Mouse (Mus musculus): ENCODE results near the gene C1qtnf6.
A peak's percentile ranks its signal among the peaks of the same experiment; 100 is the strongest.

Gene C1qtnf6

DNA sequence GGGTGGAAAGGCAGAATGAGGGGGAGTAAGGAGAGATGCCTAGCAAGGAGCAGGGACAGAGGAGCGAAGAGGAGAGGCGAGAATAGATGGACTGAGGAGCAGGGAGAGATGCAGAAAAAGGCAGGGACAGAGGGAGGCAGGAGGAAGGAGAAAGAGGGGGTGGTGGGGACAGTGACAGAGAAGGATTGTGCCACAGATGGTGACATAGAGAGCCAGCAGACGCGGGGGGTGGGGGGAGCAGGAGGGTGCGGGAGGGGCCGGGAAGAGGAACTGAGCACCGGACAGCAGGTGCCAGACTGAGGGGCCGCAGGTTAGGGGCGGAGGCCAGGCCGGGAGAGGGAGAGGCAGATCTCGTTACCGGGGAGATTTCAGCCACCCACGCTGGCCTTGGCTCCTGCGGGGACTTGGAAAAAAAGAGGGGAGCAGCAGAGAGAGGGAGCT is 13.4 kb upstream of the C1qtnf6 start, which contains the start of gene Sstr3:
Gene Sstr3, minus strand, starts transcription at position 125 of the 441 bp plus-strand sequence.
- peak; percentile 28 for DNase-seq (ENCODE audit: low spot score)

GRCm38 (mm10) chr15:78544041-78544440 is 12.8 kb upstream of the C1qtnf6 start:
- DNase-seq (ENCODE audit: low spot score), result no peak

DNA sequence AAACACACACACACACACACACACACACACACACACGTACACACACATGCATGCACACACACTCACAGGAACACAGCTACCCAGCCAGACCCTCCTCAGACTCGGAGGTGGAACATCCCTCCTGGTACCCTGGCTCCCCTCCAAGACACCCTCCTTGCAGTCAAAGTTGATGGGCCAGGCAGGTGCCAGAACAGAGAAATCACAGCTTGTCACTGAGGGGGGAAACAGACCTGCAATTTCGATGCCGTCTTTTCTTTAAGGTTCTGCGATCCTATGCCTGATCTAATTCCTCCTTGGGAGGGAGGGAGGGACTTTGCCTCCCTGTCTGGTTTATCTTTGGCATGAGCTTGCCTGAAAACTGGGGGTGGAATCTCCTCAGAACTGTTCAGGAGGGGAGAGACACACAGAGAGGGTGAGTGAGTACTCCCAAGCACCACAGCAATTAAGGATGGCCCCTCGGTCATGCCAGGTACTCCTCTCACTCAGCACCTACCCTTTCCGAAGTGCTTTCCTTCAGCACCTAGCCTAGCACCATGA is 11.6 kb upstream of the C1qtnf6 start:
- no peak for DNase-seq (ENCODE audit: low spot score)

- DNase-seq (ENCODE audit: low spot score), result no peak
These were observed 11.0 kb upstream of the C1qtnf6 start for GRCm38 (mm10) chr15:78542098-78542766.

GRCm38 (mm10) chr15:78541606-78542005 is 10.4 kb upstream of the C1qtnf6 start:
- peak; percentile 37 for DNase-seq (ENCODE audit: low spot score)

DNA sequence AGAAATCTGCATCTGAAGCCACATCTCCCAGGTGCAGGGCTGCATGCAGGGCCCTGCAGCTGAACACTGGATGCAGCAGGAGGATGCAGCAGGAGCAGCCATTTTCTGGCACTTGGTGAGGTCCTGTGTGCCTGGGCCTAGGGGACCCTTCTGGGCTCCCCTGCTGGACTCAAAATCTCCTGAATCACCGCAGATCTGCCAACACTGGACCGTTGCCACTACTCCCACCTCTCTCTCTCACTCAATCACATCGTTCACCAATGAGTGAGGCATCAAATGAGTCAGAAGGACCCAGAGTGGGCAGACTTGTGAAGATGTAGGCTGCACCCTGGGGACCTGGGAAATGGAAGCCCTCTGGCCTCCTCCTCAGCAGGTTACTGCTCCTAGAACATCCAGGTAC is 9.8 kb upstream of the C1qtnf6 start:
- no peak for DNase-seq (ENCODE audit: low spot score)

DNA sequence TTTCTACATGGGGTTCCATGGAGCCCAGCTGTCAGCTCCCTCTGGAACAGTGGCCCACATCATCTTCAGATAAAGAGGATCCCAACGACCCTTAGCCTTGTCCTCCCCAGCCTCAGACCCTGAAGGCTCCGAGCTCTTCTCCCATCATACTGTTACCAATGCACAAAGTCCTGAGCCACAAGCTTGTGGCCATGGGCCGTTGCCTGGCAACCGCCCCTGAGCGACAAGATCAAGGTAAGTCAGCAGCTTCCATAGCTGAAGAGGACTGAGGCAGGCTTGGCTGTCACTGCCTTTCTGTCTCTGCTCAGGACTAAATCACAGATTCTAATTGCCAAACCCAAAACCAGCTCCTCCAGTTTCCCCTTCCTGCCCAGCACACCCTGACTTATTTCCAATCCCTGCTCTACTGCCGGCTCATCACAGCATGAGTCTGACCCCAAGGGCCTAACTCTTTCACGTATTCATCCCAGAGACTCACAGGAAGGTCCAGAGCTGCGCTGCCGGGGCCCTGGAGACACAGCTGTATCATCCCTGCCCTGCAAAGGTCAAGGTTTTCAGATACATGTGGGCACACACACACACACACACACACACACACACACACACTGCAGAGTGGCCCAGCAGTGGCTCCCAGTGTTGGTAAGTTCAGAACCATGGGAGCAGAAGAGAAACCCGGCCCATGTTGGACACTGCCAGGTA is 4.7 kb upstream of the C1qtnf6 start:
- DNase-seq (ENCODE audit: low spot score), result no peak

DNA sequence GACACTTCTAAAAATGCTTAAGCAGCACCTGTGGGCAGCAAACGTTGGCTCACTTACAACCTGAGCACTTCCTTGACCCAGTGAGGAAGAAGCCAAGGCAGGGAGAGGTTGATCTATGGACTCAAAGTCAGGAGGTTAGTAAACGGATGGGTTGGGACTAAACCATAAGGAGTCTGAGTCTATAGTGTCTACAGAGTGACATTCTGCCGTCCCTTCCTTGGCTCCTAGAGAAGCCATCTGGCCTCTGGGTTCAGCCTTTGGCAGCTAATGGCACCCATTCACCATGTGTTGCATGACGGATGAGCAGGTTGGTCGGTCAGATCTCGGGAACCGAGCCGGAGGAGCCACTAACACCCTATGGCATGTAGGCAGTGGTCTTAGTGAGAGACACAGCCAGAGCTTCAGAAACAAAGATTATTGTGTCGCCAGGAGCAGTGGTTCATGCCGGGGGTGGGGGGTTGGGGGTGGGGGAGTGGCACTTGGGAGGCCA is 2.2 kb upstream of the C1qtnf6 start:
- DNase-seq (ENCODE audit: low spot score), result no peak

GRCm38 (mm10) chr15:78532566-78533345 is 1.5 kb upstream of the C1qtnf6 start:
- DNase-seq (ENCODE audit: low spot score), result no peak

DNA sequence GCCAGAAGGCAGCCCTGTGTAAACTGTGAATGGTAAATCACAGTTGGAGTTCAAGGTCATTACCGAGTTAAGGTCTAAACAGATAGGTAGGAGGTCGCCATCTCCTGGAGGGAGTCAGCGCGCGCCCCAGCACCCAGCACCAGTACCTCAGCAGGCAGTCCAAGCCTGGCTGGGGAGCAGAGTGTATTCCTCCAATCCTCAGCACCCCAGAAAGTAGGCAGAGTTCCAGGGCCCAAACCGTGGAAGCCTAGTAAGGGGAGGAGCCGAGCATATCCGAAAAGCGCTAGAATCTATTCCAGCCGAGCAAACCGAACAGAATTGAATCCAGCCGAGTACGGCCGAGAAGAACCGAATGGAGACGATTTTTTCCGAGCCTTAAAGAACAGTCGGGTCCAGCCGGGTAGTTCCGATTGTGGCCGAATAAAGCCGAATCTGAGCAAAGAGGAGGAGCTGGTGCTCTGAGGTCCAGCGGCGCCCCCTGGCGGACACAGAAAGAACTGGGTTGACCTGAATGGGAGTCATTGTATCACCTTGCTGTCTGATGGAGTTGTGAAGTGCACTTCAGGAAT is 769 bp upstream of the C1qtnf6 start:
- DNase-seq (ENCODE audit: low spot score), result peak; percentile 100

GRCm38 (mm10) chr15:78531451-78531720 is 170 bp upstream of the C1qtnf6 start:
- DNase-seq (ENCODE audit: low spot score), result no peak

DNA sequence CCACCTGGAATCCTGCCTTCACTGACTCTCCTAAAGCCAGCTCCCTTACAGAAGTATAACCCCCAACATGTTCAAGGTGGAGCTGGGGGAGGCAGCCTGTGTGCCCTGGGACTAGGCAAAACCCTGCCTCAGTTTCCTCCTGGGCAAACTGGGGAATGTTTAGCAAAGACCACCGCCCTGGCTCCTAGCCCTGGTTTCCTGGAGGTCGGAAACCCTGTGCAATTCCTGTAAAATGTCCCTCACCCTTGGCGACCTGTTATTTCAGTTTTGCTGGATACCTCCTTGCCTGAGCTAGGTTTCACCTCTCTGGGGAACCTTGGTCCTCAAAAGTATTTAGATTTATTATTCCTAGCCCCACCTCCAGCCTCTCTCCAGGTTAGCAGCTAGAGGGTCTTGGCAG is 1.1 kb downstream of the C1qtnf6 start:
- DNase-seq (ENCODE audit: low spot score), result no peak

GRCm38 (mm10) chr15:78529428-78529990 is 1.7 kb downstream of the C1qtnf6 start:
- peak; percentile 79 for DNase-seq (ENCODE audit: low spot score)

GRCm38 (mm10) chr15:78528726-78529411 is 2.3 kb downstream of the C1qtnf6 start:
- DNase-seq (ENCODE audit: low spot score), result no peak

- peak; percentile 74 for DNase-seq (ENCODE audit: low spot score)
These were observed 3.2 kb downstream of the C1qtnf6 start for GRCm38 (mm10) chr15:78527973-78528372.

DNA sequence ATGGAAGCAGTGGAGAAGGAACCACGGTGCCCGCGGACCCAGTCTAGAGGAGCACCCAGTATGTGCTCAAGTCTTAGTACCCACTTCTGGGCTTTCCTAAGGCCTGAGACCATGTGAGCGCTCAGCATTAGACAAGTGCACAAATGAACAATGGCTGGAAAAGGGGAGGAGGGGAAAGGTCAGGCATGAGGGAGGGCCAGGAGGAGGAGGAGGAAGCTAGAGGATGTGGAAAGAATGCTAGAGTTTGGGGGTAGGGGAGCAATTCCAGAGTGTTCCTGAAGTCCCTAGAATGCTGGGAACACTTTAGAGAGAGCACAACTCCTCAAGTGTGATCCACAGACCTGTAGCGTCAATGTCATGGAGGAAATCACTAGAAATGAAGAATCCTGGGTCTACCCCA is 7.1 kb downstream of the C1qtnf6 start:
- no peak for DNase-seq (ENCODE audit: low spot score)

DNA sequence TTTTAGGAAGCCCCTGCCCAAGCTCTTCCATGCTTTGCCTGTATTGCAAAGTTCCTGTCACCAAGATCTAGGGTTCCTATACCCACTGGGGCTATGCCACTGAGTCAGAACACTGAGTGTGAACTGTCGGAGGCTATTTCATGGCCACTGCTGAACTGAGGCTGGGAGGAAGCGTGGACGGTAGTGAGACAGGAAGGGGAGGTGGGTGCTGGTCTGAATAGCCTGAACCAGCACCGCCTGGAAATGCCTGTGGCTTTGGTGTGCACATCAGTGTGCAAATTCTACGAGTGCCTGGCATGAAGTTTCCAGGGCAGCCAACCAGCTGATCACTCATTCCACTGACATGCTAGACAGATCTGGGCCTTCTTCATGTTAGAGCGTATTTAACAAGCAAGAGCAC is 9.3 kb downstream of the C1qtnf6 start:
- DNase-seq (ENCODE audit: low spot score), result no peak

- no peak for DNase-seq (ENCODE audit: low spot score)
These were observed 9.9 kb downstream of the C1qtnf6 start for GRCm38 (mm10) chr15:78521331-78521730.

GRCm38 (mm10) chr15:78520112-78520715 is 11.0 kb downstream of the C1qtnf6 start:
- no peak for DNase-seq (ENCODE audit: low spot score)

DNA sequence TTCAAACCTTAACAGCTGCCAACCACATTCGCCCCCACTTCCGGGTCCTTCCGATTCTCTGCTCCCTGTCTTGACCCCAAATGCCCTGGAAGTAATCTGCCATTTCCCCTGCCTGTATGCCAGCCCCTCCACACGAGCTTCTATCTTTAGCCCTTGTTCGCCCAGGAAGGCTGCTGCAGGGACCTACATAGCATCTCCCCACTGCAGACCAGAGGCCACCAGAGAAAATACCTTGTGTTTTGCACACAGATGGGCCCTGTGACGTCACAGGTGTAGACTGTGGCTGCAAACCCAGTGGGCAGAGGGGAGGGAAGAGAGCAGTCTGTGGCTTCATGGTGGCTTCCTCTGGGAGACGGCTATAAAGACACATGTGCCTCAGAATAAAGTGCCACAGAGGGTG is 13.0 kb downstream of the C1qtnf6 start:
- DNase-seq (ENCODE audit: low spot score), result no peak

GRCm38 (mm10) chr15:78515759-78516158 is 15.5 kb downstream of the C1qtnf6 start:
- no peak for DNase-seq (ENCODE audit: low spot score)
